Mouse (Mus musculus) megakaryocyte, embryonic 14.5 days (primary cell): Measurements from ENCODE around the gene Mpo.

Experiments used
- FLI1 ChIP-seq: IDR thresholded peaks from 2 replicates; pipeline ENCODE4 v1.6.1; 2012; ENCODE audit warnings: low read length, inconsistent platforms, mixed read lengths
- GATA1 ChIP-seq: IDR thresholded peaks from 3 replicates; pipeline ENCODE4 v1.6.1; 2012; ENCODE audit warnings: mixed read lengths, low read length, inconsistent platforms, borderline replicate concordance

DNA sequence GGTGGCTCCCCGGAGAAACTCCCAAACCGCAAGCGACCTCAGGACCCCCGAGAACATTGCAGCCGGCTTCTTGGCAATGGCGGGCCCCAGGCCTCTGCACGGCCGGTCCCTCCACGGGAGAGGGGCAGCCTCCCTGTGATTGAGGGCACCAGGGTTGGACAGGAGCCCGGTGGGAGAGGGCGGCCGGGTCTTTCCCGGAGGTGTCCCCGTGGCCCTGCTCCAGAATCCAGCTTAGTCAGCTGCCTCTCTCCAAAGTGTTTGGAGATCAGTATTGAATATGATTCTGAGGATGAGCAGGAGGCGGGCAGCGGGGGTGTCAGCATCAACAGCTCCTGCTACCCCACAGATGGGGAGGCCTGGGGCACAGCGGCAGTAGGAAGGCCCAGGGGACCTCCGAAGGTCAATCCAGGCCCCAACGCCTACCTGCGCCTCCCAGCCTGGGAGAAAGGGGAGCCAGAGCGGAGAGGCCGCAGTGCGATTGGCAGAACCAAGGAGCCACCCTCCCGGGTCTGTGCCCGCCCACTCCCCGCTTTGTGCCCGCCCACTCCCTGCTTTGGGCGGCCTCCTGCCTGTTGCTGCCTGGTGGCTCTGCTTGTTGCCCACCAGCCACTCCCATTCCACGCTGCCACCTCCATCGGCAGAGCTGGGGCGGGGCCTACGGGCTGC lies 15.1 kb upstream of the Mpo start:
- TF ChIP-seq GATA1, result no peak
- TF ChIP-seq FLI1, result no peak
